ENCODE assay signal across 8 mouse cellular contexts in the genomic region with DNA sequence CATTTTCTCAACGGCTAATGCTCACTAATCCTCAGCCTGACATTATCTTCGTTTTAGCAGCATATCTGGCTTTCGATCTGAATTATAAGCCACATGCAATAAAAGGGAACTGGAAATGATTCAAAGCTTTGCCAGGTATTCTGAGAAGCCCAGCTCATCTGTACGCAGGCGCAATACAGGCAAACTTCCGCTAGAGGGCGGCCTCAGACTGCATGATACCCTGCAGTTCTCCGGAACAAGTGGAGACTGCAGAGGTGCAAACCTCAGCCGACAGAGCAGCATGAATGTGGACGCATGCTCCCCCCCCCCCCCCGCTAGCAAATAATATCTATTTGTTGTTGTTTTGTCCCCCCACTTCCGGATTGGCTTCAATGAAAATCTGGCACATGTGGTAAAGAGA.
DNase-seq lines count a peak whose midpoint lies in the region; ATAC-seq and TF ChIP-seq lines count a peak whose summit lies in the region.

No protein-coding gene starts in this region.

- 2% methylated on average over 12 of the region's 12 CpGs for WGBS in forebrain, embryonic 14.5 days
- WGBS in large intestine, adult 2 months: 3% methylated on average over 12 of the region's 12 CpGs
- WGBS in liver, postnatal 0 days (ENCODE audit: insufficient replicate concordance): 3% methylated on average over 12 of the region's 12 CpGs
- 5% methylated on average over 12 of the region's 12 CpGs for WGBS in neural tube, embryonic 14.5 days

- in situ Hi-C loops in ES-E14 (cut with MboI; ENCODE audit: low sequenced_read_pairs in 2 of 2, unreplicated experiment in 2 of 2): loop anchor here (5.0 to 25.0 kb wide), 2 partner anchors 195 to 205 kb away; no protein-coding TSS in a partner anchor

- 0 out of 4 replicates have a peak overlapping the region, but pooled peaks of 1 of the 2 experiments have one; percentile 30 for H3K4me3 ChIP-seq in ES-E14 (ENCODE audit: insufficient read depth in 1 of 2, low read depth in 1 of 2, low read length in 2 of 2, poor library complexity in 1 of 2, severe bottlenecking in 1 of 2)
- peak overlapping the region; percentile 18 for H3K4me3 ChIP-seq in forebrain, embryonic 14.5 days (ENCODE audit: low read depth, low read length)
- 0 out of 2 replicates have a peak overlapping the region, but pooled peaks have one; percentile 15 for H3K4me3 ChIP-seq in liver, postnatal 0 days (ENCODE audit: low read depth, low read length)
- no peak overlapping the region for H3K4me3 ChIP-seq in neural tube, embryonic 14.5 days (ENCODE audit: low read depth, low read length)
- no peak overlapping the region for H3K4me3 ChIP-seq in testis, adult 2 months (ENCODE audit: control insufficient read depth, low read depth, low read length)

- H3K4me1 ChIP-seq in ES-E14 (ENCODE audit: control insufficient read depth in 2 of 2, insufficient read depth in 2 of 2, low read length in 2 of 2, poor library complexity in 1 of 2): peaks cover 0 to 3% of the 10 kb centered on the region in 2 experiments; a peak in 2 of 4 replicates
- 0 out of 2 replicates have a peak, but pooled peaks cover 3% of the 10 kb centered on the region for H3K4me1 ChIP-seq in forebrain, embryonic 14.5 days (ENCODE audit: control insufficient read depth, insufficient read depth, low read length)
- H3K4me1 ChIP-seq in liver, postnatal 0 days (ENCODE audit: insufficient read depth): no peaks in the 10 kb centered on the region
- H3K4me1 ChIP-seq in neural tube, embryonic 14.5 days (ENCODE audit: control insufficient read depth, insufficient read depth, low read length): no peaks in the 10 kb centered on the region
- peaks cover 5% of the 10 kb centered on the region for H3K4me1 ChIP-seq in testis, adult 2 months (ENCODE audit: control insufficient read depth, insufficient read depth, low read length)

- ATAC-seq in forebrain, embryonic 14.5 days: peak; percentile 93
- peak; percentile 50; the same call in 1 of the 2 replicates for ATAC-seq in liver, postnatal 0 days
- ATAC-seq in neural tube, embryonic 14.5 days (ENCODE audit: low read depth): peak; percentile 91

- peak; percentile 91 for TF ChIP-seq CTCF in liver, postnatal 0 days (IDR thresholded peaks at IDR 0.05; ENCODE audit: low read depth)
- peak; percentile 92 for TF ChIP-seq CTCF in testis, adult 2 months (IDR thresholded peaks at IDR 0.05; ENCODE audit: control insufficient read depth, insufficient read depth, insufficient replicate concordance, low read depth, low read length)

- no peak for TF ChIP-seq POLR2A in testis, adult 2 months (IDR thresholded peaks at IDR 0.05; ENCODE audit: control insufficient read depth, low read depth, low read length)

- no peaks in the 10 kb centered on the region for H3K27me3 ChIP-seq in forebrain, embryonic 14.5 days (replicated peaks; ENCODE audit: control insufficient read depth, insufficient read depth, low read length)
- no peaks in the 10 kb centered on the region for H3K27me3 ChIP-seq in liver, postnatal 0 days (ENCODE audit: insufficient read depth, low read length)
- no peaks in the 10 kb centered on the region for H3K27me3 ChIP-seq in neural tube, embryonic 14.5 days (ENCODE audit: control insufficient read depth, insufficient read depth, low read length)
- H3K27me3 ChIP-seq in testis, adult 2 months (ENCODE audit: control insufficient read depth, insufficient read depth, low read length): no peaks in the 10 kb centered on the region

- no peaks in the 10 kb centered on the region for H3K9me3 ChIP-seq in ES-E14 (ENCODE audit: control insufficient read depth, insufficient read depth, low read depth, low read length)
- H3K9me3 ChIP-seq in forebrain, embryonic 14.5 days (replicated peaks; ENCODE audit: control insufficient read depth, low read length): no peaks in the 10 kb centered on the region
- H3K9me3 ChIP-seq in liver, postnatal 0 days (ENCODE audit: low read length): no peaks in the 10 kb centered on the region
- H3K9me3 ChIP-seq in neural tube, embryonic 14.5 days (ENCODE audit: control insufficient read depth, low read length): no peaks in the 10 kb centered on the region

- H3K9ac ChIP-seq in ES-E14 (ENCODE audit: insufficient read depth, low read depth, low read length, poor library complexity, severe bottlenecking): no peak overlapping the region
- H3K9ac ChIP-seq in forebrain, embryonic 14.5 days (ENCODE audit: low read length): peak overlapping the region; percentile 33; the same call in 1 of the 2 replicates
- H3K9ac ChIP-seq in liver, postnatal 0 days (replicated peaks): no peak overlapping the region
- H3K9ac ChIP-seq in neural tube, embryonic 14.5 days (replicated peaks; ENCODE audit: low read depth, low read length): no peak overlapping the region

- TF ChIP-seq EP300 in liver, postnatal 0 days (IDR thresholded peaks at IDR 0.05; ENCODE audit: low read depth): no peak

- H3K27ac ChIP-seq in ES-E14 (ENCODE audit: insufficient read depth, low read depth, low read length, poor library complexity, severe bottlenecking): no peak overlapping the region
- H3K27ac ChIP-seq in forebrain, embryonic 14.5 days (ENCODE audit: low read depth, low read length): no peak overlapping the region
- H3K27ac ChIP-seq in liver, postnatal 0 days (ENCODE audit: low read depth): no peak overlapping the region
- no peak overlapping the region for H3K27ac ChIP-seq in neural tube, embryonic 14.5 days (ENCODE audit: low read depth, low read length)
- H3K27ac ChIP-seq in testis, adult 2 months (ENCODE audit: control insufficient read depth, insufficient read depth, low read depth, low read length): no peak overlapping the region

- peak; percentile 65 for DNase-seq in ES-E14 (ENCODE audit: low read depth, low spot score)
- DNase-seq in cerebellum, adult 11 months: peak; percentile 70
- peak; percentile 94 for DNase-seq in forebrain, embryonic 14.5 days (ENCODE audit: low spot score)
- peak; percentile 79 to 90 for DNase-seq in heart, postnatal 10 days
- DNase-seq in large intestine, adult 2 months (ENCODE audit: low read depth, low spot score): peak; percentile 53
- DNase-seq in liver, postnatal 0 days: peak; percentile 86

- no peaks in the 10 kb centered on the region for H3K36me3 ChIP-seq in ES-E14 (ENCODE audit: control insufficient read depth, insufficient read depth, low read length, poor library complexity, severe bottlenecking)
- no peaks in the 10 kb centered on the region for H3K36me3 ChIP-seq in forebrain, embryonic 14.5 days (ENCODE audit: control insufficient read depth, insufficient read depth, low read length)
- H3K36me3 ChIP-seq in liver, postnatal 0 days (replicated peaks; ENCODE audit: insufficient read depth, low read length): no peaks in the 10 kb centered on the region
- H3K36me3 ChIP-seq in neural tube, embryonic 14.5 days (ENCODE audit: control insufficient read depth, insufficient read depth, low read length): no peaks in the 10 kb centered on the region
- H3K36me3 ChIP-seq in testis, adult 2 months (ENCODE audit: control insufficient read depth, insufficient read depth, low read length): no peaks in the 10 kb centered on the region

- peak overlapping the region; percentile 48 for H3K4me2 ChIP-seq in forebrain, embryonic 14.5 days (ENCODE audit: low read length)
- peak overlapping the region; percentile 55 for H3K4me2 ChIP-seq in liver, postnatal 0 days (ENCODE audit: low read depth, low read length)
- peak overlapping the region; percentile 29; the same call in 1 of the 2 replicates for H3K4me2 ChIP-seq in neural tube, embryonic 14.5 days (ENCODE audit: low read depth, low read length)

- intact Hi-C loops in heart, postnatal 10 days (cut with DNase I): loop anchor here (1.0 to 5.0 kb wide), 3 partner anchors 74 to 480 kb away; a partner anchor contains a TSS

TF ChIP-seq in ES-E14, 5 proteins besides CTCF, POLR2A, EP300 and RAD21:
- peak; percentile 62; the same call in 1 of the 2 replicates for TF ChIP-seq ZC3H11A (IDR thresholded peaks at IDR 0.05; ENCODE audit: borderline replicate concordance, low read depth, low read length)
- TF ChIP-seq ZNF384 (IDR thresholded peaks at IDR 0.05; ENCODE audit: low read depth, low read length): no peak

Comparison
In these comparisons a context has a peak if more than half of its experiments do, and no peak if none do; other contexts are left out.
1. H3K4me3 ChIP-seq: peak in forebrain, embryonic 14.5 days (single experiment) and liver, postnatal 0 days (single experiment); none in neural tube, embryonic 14.5 days (single experiment) and testis, adult 2 months (single experiment).
2. Peak in every context shown above with its lines, with median percentiles within 50 percentile points of each other: DNase-seq, ATAC-seq and H3K4me2 ChIP-seq.